Mouse (Mus musculus) erythroblast, adult 5-6 weeks (primary cell): ENCODE data around the gene Arhgef15. TPM values are rescaled to one million over a fixed set of nuclear protein-coding genes. Genes with fewer than 3 reads are reported as not detected.

Source experiments
- ATAC-seq: replicated peaks from 2 replicates; pipeline ENCODE4 v1.8.0; 2016; ENCODE audit warnings: moderate number of reproducible peaks, mild to moderate bottlenecking, moderate TSS enrichment, inconsistent platforms; ENCODE audit not compliant: poor library complexity, low FRiP score, severe bottlenecking
- total RNA-seq, 2 experiments: library from RNA; stranded (forward) in 1 of 2; stranded (reverse) in 1 of 2; fragments of 150-400 nt in 1 of 2; fragments of 200-764, 138-1000 nt in 1 of 2; gene quantifications; 2 replicates each; pipeline versions ENCODE4 v1.2.3 to v1.2.4; 2015 to 2017; ENCODE audit warnings: low replicate concordance in 2 of 2

Arhgef15 gene
- total RNA-seq, 2 experiments from 2014 or later, result not detected

- no peak for ATAC-seq
Measured at GRCm38 (mm10) chr11:68900519-68901350, 56.5 kb downstream of the Arhgef15 start.

- no peak for ATAC-seq
Measured at GRCm38 (mm10) chr11:68899815-68900214, 57.5 kb downstream of the Arhgef15 start.

- no peak for ATAC-seq
Measured at GRCm38 (mm10) chr11:68898790-68899189, 58.5 kb downstream of the Arhgef15 start.

DNA sequence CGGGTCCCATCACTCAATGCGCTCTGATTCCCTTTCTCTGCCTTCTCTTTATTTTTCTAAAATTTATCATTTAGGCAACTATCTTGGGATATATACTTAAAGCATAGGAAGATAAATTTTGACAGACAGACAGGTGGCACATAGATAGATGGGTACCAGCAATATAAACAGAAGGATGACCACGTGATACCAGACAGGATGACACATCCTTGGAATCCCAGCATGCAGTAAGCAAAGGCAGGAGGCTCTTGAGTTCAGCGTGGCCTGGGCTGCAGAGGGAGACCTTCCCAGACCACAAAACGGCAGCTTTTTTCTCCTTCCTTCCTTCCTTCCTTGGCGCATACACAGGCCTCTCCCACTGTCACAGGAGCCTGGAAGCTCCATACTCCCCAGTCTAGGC is 59.4 kb downstream of the Arhgef15 start:
- no peak for ATAC-seq

DNA sequence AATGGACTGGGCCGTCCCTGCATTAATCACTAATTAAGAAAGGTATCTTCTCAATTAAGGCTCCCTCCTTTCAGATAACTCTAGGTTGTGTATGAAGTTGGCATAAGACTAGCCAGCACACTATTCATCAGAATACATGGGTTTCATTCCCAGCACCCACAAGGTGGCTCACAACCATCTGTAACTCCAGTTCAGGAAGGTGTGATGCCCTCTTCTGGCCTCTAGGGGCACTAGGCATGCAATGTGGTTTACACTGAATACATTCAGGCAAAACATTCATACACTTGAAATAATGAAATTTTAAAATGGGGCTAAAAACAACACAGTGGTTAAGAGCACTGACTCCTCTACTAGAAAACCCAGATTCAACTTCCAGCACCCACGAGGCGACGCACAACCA is 60.2 kb downstream of the Arhgef15 start:
- ATAC-seq, result peak; percentile 54

DNA sequence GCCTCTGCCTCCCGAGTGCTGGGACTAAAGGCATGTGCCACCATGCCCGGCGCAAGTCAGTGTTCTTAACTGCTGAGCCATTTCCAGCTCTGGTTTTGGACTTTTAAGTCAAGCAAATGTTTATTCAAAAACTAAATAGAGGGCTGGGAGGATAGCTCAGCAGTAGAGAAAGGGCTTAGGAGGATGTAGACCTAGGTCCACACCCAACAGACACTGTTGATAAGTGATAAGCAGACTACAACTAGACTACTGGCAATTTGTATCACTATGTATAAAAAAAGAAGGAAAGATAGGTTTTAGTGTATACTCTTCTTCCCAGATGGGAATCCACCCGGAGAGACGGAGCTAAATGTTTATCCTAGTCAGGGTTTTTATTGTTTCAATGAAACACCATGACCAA is 61.0 kb downstream of the Arhgef15 start:
- peak; percentile 56 for ATAC-seq

- no peak for ATAC-seq
Measured at GRCm38 (mm10) chr11:68893911-68894464, 63.3 kb downstream of the Arhgef15 start.

Other genes with a start within 250 kb of the Arhgef15 start
- 26.3 and 30.7 TPM in 2 replicates for gene Ndel1, start 85.6 kb downstream of the Arhgef15 start, total RNA-seq (2015; ENCODE audit: low replicate concordance)
- 54.4 and 55.6 TPM in 2 replicates for gene Ndel1, start 85.6 kb downstream of the Arhgef15 start, total RNA-seq (2017; ENCODE audit: low replicate concordance)
- not detected in 2 replicates for gene Rnf222, start 68.9 kb downstream of the Arhgef15 start, total RNA-seq (2015; ENCODE audit: low replicate concordance)
- not detected in 2 replicates for gene Rnf222, start 68.9 kb downstream of the Arhgef15 start, total RNA-seq (2017; ENCODE audit: low replicate concordance)
- gene Rpl26, start 55.9 kb downstream of the Arhgef15 start, total RNA-seq (2015; ENCODE audit: low replicate concordance), result 757 and 872 TPM in 2 replicates
- 762 and 834 TPM in 2 replicates for gene Rpl26, start 55.9 kb downstream of the Arhgef15 start, total RNA-seq (2017; ENCODE audit: low replicate concordance)
- gene Odf4, start 30.4 kb downstream of the Arhgef15 start, total RNA-seq (2015; ENCODE audit: low replicate concordance), result not detected in 2 replicates
- gene Odf4, start 30.4 kb downstream of the Arhgef15 start, total RNA-seq (2017; ENCODE audit: low replicate concordance), result not detected in 2 replicates
- gene Slc25a35, start 10.7 kb upstream of the Arhgef15 start, total RNA-seq (2015; ENCODE audit: low replicate concordance), result 0.84 and 8.3 TPM in 2 replicates
- gene Slc25a35, start 10.7 kb upstream of the Arhgef15 start, total RNA-seq (2017; ENCODE audit: low replicate concordance), result 0.94 TPM in 1 of 2 replicates, not detected in the other
- gene Rangrf, start 17.7 kb upstream of the Arhgef15 start, total RNA-seq (2015; ENCODE audit: low replicate concordance), result 11.5 and 18.8 TPM in 2 replicates
- gene Rangrf, start 17.7 kb upstream of the Arhgef15 start, total RNA-seq (2017; ENCODE audit: low replicate concordance), result 5.0 and 16.0 TPM in 2 replicates
- 19.6 and 51.7 TPM in 2 replicates for gene Pfas, start 51.0 kb upstream of the Arhgef15 start, total RNA-seq (2015; ENCODE audit: low replicate concordance)
- gene Pfas, start 51.0 kb upstream of the Arhgef15 start, total RNA-seq (2017; ENCODE audit: low replicate concordance), result 18.3 and 36.7 TPM in 2 replicates
- 14.4 and 26.5 TPM in 2 replicates for gene Ctc1, start 58.4 kb upstream of the Arhgef15 start, total RNA-seq (2015; ENCODE audit: low replicate concordance)
- 6.4 and 8.9 TPM in 2 replicates for gene Ctc1, start 58.4 kb upstream of the Arhgef15 start, total RNA-seq (2017; ENCODE audit: low replicate concordance)
- 32.9 and 35.3 TPM in 2 replicates for gene Aurkb, start 88.2 kb upstream of the Arhgef15 start, total RNA-seq (2015; ENCODE audit: low replicate concordance)
- 74.0 and 102 TPM in 2 replicates for gene Aurkb, start 88.2 kb upstream of the Arhgef15 start, total RNA-seq (2017; ENCODE audit: low replicate concordance)
- 2.5 and 3.1 TPM in 2 replicates for gene Borcs6, start 102.2 kb upstream of the Arhgef15 start, total RNA-seq (2015; ENCODE audit: low replicate concordance)
- gene Borcs6, start 102.2 kb upstream of the Arhgef15 start, total RNA-seq (2017; ENCODE audit: low replicate concordance), result 1.0 and 4.7 TPM in 2 replicates
- gene Tmem107, start 113.3 kb upstream of the Arhgef15 start, total RNA-seq (2015; ENCODE audit: low replicate concordance), result 2.3 and 6.1 TPM in 2 replicates
- 2.9 and 3.9 TPM in 2 replicates for gene Tmem107, start 113.3 kb upstream of the Arhgef15 start, total RNA-seq (2017; ENCODE audit: low replicate concordance)
- gene Vamp2, start 131.0 kb upstream of the Arhgef15 start, total RNA-seq (2015; ENCODE audit: low replicate concordance), result 50.3 and 58.7 TPM in 2 replicates
- 12.4 and 17.8 TPM in 2 replicates for gene Vamp2, start 131.0 kb upstream of the Arhgef15 start, total RNA-seq (2017; ENCODE audit: low replicate concordance)
- 2.3 and 3.1 TPM in 2 replicates for gene Per1, start 137.7 kb upstream of the Arhgef15 start, total RNA-seq (2015; ENCODE audit: low replicate concordance)
- gene Per1, start 137.7 kb upstream of the Arhgef15 start, total RNA-seq (2017; ENCODE audit: low replicate concordance), result 1.7 and 1.9 TPM in 2 replicates
- gene Hes7, start 162.9 kb upstream of the Arhgef15 start, total RNA-seq (2015; ENCODE audit: low replicate concordance), result not detected in 2 replicates
- not detected in 2 replicates for gene Hes7, start 162.9 kb upstream of the Arhgef15 start, total RNA-seq (2017; ENCODE audit: low replicate concordance)
- not detected in 2 replicates for gene 9130213A22Rik, start 165.1 kb upstream of the Arhgef15 start, total RNA-seq (2015; ENCODE audit: low replicate concordance)
- gene 9130213A22Rik, start 165.1 kb upstream of the Arhgef15 start, total RNA-seq (2017; ENCODE audit: low replicate concordance), result not detected in 2 replicates
- gene Aloxe3, start 168.4 kb upstream of the Arhgef15 start, total RNA-seq (2015; ENCODE audit: low replicate concordance), result not detected in 2 replicates
- gene Aloxe3, start 168.4 kb upstream of the Arhgef15 start, total RNA-seq (2017; ENCODE audit: low replicate concordance), result 0.51 TPM in 1 of 2 replicates, not detected in the other
- not detected in 2 replicates for gene Alox12b, start 199.5 kb upstream of the Arhgef15 start, total RNA-seq (2015; ENCODE audit: low replicate concordance)
- gene Alox12b, start 199.5 kb upstream of the Arhgef15 start, total RNA-seq (2017; ENCODE audit: low replicate concordance), result not detected in 2 replicates
- gene Alox8, start 240.4 kb upstream of the Arhgef15 start, total RNA-seq (2015; ENCODE audit: low replicate concordance), result not detected in 2 replicates
- 0.34 TPM in 1 of 2 replicates, not detected in the other for gene Alox8, start 240.4 kb upstream of the Arhgef15 start, total RNA-seq (2017; ENCODE audit: low replicate concordance)